Mouse (Mus musculus) thymus, adult 2 months (tissue): ENCODE measurements around the gene Eya2. TPM values are rescaled to one million over a fixed set of nuclear protein-coding genes. Genes with fewer than 3 reads are reported as not detected.

ENCODE experiments used
- DNase-seq: peaks from one replicate; pipeline ENCODE4 v3.0.0; 2021
- H3K27ac ChIP-seq: fragments of 200-500 bp; 2 replicates; pipeline ENCODE4 v1.5.1; 2012; ENCODE audit warnings: low read length, control low read depth; ENCODE audit not compliant: control insufficient read depth, insufficient read depth
- H3K27me3 ChIP-seq: fragments of 200-500 bp; 2 replicates; pipeline ENCODE4 v1.6.1; 2012; ENCODE audit warnings: mild to moderate bottlenecking, low read length, moderate library complexity, mixed read lengths; ENCODE audit not compliant: control insufficient read depth, insufficient read depth
- H3K36me3 ChIP-seq: fragments of 200-500 bp; 2 replicates; pipeline ENCODE4 v1.6.1; 2012; ENCODE audit warnings: mild to moderate bottlenecking, low read length, moderate library complexity; ENCODE audit not compliant: control insufficient read depth, insufficient read depth
- H3K4me1 ChIP-seq: fragments of 200-500 bp; replicated peaks from 2 replicates; pipeline ENCODE4 v1.6.1; 2012; ENCODE audit warnings: low read length; ENCODE audit not compliant: control insufficient read depth, insufficient read depth
- H3K4me3 ChIP-seq: fragments of 200-500 bp; 2 replicates; pipeline ENCODE4 v1.5.1; 2012; ENCODE audit warnings: mild to moderate bottlenecking, low read length, control low read depth, moderate library complexity; ENCODE audit not compliant: control insufficient read depth, insufficient read depth
- CTCF ChIP-seq: fragments of 200-500 bp; IDR thresholded peaks from 2 replicates; pipeline ENCODE4 v1.5.1; 2012; ENCODE audit warnings: mild to moderate bottlenecking, control low read depth, low read length, moderate library complexity, borderline replicate concordance; ENCODE audit not compliant: control insufficient read depth, poor library complexity, insufficient read depth; ENCODE audit errors: extremely low read depth
- POLR2A ChIP-seq: fragments of 200-500 bp; IDR thresholded peaks from 2 replicates; pipeline ENCODE4 v1.6.1; 2012; ENCODE audit warnings: mild to moderate bottlenecking, low read length, control low read depth, moderate library complexity; ENCODE audit not compliant: control insufficient read depth, poor library complexity, insufficient read depth; ENCODE audit errors: extremely low read depth
- WGBS: fragments of 180-500 bp; shearing (Covaris S2); methylation state at CpG from one replicate; pipeline ENCODE4 v1.1.7; 2018; 5-methylcytosine and 5-hydroxymethylcytosine counted together
- polyA plus RNA-seq: library from polyadenylated mRNA; depleted of rRNA; stranded (reverse); fragments of >200 nt; gene quantifications from 2 replicates; pipeline ENCODE4 v1.2.3, GENCODE M21; 2012

Eya2 gene
- polyA plus RNA-seq, 1 experiment: 85.9 TPM

DNA sequence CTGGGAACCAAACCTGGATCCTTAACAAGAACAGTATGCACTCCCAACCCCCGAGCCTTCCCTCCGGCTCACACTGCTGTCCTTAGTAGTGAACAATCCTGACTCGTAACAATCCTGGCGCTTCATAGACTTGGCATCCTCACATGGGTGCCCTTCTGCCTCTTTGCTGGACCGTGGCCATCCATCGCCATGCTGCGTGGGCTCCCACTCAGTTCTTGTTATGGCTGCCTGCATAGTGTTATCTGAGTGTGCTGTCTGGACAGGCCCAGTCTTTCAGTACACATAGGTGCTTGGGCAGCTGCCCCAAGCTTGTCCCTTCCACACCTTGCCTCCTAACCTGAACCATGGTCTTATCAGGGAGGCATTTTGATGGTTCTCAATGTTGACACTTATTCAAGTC lies 68.4 kb downstream of the Eya2 start:
- H3K4me1 ChIP-seq: peaks cover 8% of the 10 kb centered on the region
- WGBS: 94% methylated on average over 7 of the region's 7 CpGs
- TF ChIP-seq CTCF (no peak), POLR2A (no peak)
- no peaks in the 10 kb centered on the region for H3K27me3 ChIP-seq
- peaks cover 4% of the 10 kb centered on the region; the same call in 1 of the 2 replicates for H3K36me3 ChIP-seq
- H3K27ac ChIP-seq: no peak overlapping the region
- DNase-seq: no peak
- no peak overlapping the region for H3K4me3 ChIP-seq

DNA sequence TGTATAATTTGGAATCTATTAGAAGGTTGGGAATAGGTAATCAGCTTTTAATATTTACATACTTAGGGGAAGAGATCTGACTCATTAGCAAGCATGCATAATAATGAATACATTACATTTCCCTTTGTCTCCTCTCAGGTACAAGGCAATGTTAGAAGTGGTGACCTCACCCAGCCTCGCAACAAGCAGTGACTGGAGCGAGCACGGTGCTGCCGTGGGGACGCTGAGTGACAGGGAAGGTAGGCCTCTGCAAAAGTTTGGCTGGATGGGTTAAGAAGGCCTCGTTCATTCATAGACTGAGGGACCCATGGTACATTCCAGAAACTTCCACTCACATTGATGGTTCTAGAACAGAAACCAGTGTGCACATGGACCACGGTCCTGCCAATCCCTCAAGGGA lies 69.8 kb downstream of the Eya2 start:
- peaks cover 4% of the 10 kb centered on the region; the same call in 1 of the 2 replicates for H3K36me3 ChIP-seq
- no peak overlapping the region for H3K4me3 ChIP-seq
- WGBS: 97% methylated on average over 7 of the region's 7 CpGs
- TF ChIP-seq POLR2A: no peak
- DNase-seq: no peak
- H3K4me1 ChIP-seq: peaks cover 3% of the 10 kb centered on the region
- H3K27me3 ChIP-seq: no peaks in the 10 kb centered on the region
- H3K27ac ChIP-seq: no peak overlapping the region

DNA sequence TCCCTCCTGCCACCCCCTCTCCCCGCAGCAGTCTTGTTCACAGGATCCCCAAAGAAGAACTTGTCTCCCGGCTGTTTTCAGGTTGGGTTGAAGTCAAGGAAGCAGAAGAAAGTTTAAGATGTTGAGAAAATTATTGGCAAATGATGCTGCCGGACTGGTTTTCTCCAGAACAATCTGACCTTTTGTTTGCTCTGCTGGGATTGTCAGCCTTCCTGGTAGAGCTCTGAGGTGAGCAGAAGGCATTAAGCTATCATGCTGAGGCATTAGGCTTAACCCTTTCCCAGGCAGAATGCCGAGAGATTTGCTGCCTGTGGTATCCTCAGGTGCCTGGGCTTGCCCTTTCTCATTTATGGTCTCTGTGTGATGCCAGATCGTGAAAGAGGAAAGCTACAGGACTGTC lies 70.3 kb downstream of the Eya2 start:
- Histone ChIP-seq H3K27ac (no peak overlapping the region; the same call in 1 of the 2 replicates), H3K4me1 (no peaks in the 10 kb centered on the region), H3K27me3 (no peaks in the 10 kb centered on the region), H3K4me3 (no peak overlapping the region), H3K36me3 (peaks cover 4% of the 10 kb centered on the region; the same call in 1 of the 2 replicates)
- DNase-seq: no peak
- 91% methylated on average over 5 of the region's 5 CpGs for WGBS
- TF ChIP-seq POLR2A (no peak), CTCF (no peak)

DNA sequence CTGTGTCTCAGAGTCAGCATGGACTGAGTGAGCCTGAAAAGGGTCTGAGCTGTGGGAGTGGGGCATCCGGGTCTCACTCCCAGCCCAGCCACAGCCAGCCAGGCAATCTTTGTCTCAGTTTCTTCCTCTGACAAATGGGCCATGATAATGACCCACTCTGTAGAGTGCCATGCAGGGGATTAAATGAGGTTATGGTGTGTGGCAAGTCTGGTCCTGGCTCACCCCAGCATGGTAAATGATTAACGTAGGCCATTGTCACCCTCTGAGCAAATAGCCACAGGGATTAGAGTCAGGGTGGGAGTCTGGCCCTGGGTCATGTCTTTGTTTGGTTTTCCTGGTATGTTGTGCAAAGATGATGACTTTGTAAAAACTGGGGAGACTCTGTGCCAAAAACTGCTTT lies 72.3 kb downstream of the Eya2 start:
- no peaks in the 10 kb centered on the region for H3K27me3 ChIP-seq
- no peak overlapping the region for H3K4me3 ChIP-seq
- H3K4me1 ChIP-seq: no peaks in the 10 kb centered on the region
- TF ChIP-seq CTCF: no peak
- no peak for TF ChIP-seq POLR2A
- WGBS: 93% methylated on average over 2 of the region's 2 CpGs
- no peak for DNase-seq
- peaks cover 4% of the 10 kb centered on the region; the same call in 1 of the 2 replicates for H3K36me3 ChIP-seq
- no peak overlapping the region for H3K27ac ChIP-seq

DNA sequence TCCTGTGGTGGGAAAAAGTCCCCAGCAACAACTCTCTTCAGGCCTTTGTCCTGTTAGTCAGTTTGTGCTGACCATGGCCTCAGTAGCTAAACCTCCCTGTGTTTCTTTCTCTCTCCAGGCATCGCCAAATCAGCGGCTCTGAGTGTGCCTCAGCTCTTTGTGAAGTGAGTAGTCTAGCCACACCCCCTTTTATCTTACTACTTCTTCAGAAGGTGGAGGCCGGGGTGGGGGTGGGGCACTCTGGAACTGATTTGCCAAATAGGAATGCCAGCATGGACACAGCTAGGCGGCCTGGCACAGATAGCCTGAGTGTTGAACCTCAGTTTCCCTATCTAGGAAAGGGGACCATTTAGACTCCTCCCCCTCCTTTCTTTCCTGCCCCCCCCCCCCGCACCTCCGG lies 87.9 kb downstream of the Eya2 start:
- Histone ChIP-seq H3K27ac (no peak overlapping the region), H3K4me1 (no peaks in the 10 kb centered on the region), H3K4me3 (no peak overlapping the region), H3K36me3 (no peaks in the 10 kb centered on the region), H3K27me3 (no peaks in the 10 kb centered on the region)
- TF ChIP-seq POLR2A (no peak), CTCF (no peak)
- 90% methylated on average over 6 of the region's 6 CpGs for WGBS
- DNase-seq: no peak

DNA sequence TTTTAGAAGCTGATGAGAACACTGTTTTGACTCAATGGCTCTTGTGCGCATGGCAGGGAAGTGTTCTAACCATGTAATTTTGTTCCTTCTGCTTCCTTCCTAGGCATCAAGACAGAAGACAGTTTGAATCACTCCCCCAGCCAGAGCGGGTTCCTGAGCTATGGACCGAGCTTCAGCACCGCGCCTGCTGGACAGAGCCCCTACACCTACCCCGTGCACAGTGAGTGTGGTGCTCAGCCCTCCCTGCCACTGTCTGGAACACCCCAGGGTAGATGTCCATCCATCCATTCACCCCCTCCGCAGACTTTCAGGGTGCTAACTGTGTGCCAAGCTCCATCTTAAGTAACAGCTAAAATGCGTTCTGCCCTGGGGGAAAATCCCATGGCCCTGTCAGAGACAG lies 92.7 kb downstream of the Eya2 start:
- 91% methylated on average over 8 of the region's 8 CpGs for WGBS
- DNase-seq: no peak
- Histone ChIP-seq H3K4me1 (no peaks in the 10 kb centered on the region), H3K27me3 (no peaks in the 10 kb centered on the region), H3K27ac (no peak overlapping the region), H3K4me3 (no peak overlapping the region), H3K36me3 (no peaks in the 10 kb centered on the region)
- TF ChIP-seq CTCF: no peak
- no peak for TF ChIP-seq POLR2A

DNA sequence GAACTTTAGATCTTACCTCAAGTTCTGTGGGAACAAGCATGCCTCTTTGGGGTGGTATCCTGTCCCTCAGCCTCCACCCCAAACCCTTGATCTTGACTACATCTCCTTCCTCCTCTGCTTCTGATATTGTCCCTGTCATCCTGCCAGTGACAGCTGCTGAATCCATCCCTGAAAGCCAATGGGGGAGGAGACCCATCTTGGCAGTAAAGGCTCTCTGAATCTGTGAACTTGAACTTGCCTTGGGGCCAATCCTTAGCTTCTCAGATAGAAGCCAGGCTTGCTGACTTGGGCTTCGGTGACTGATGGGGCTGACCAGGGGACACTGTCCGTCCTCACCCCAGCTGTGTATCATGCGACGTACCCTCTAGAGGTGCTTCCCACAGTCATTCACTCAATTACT lies 94.1 kb downstream of the Eya2 start:
- H3K27ac ChIP-seq: no peak overlapping the region
- H3K36me3 ChIP-seq: no peaks in the 10 kb centered on the region
- no peak overlapping the region for H3K4me3 ChIP-seq
- no peak for DNase-seq
- no peak for TF ChIP-seq CTCF
- no peak for TF ChIP-seq POLR2A
- no peaks in the 10 kb centered on the region for H3K4me1 ChIP-seq
- no peaks in the 10 kb centered on the region for H3K27me3 ChIP-seq
- 98% methylated on average over 4 of the region's 4 CpGs for WGBS
